Mouse (Mus musculus) embryonic facial prominence, embryonic 11.5 days (tissue): ENCODE results near the gene Ifrd2. TPM values are rescaled to one million over a fixed set of nuclear protein-coding genes. Genes with fewer than 3 reads are reported as not detected.
"Not testable (repeated sequence)": the region's sequence is repeated elsewhere in the genome, so short reads cannot be mapped to it uniquely, and the experiment has no call there.

Experiments
- ATAC-seq: fragments of 200-750 bp; cut with Nextera tagmentation; replicated peaks from 2 replicates; pipeline ENCODE4 v1.8.0; 2017; ENCODE audit warnings: low read depth; ENCODE audit not compliant: insufficient number of reproducible peaks, low FRiP score, low TSS enrichment
- DNase-seq: peaks from one replicate; pipeline ENCODE4 v3.0.0-alpha.2; 2015; ENCODE audit warnings: low spot score
- H3K27ac ChIP-seq: fragments of 300-500 bp; sonication (generic); replicated peaks from 2 replicates; pipeline ENCODE4 v1.5.1; 2014; ENCODE audit warnings: mild to moderate bottlenecking, low read depth, low read length, control low read depth
- H3K27me3 ChIP-seq: fragments of 300-500 bp; sonication (generic); 2 replicates; pipeline ENCODE4 v1.6.1; 2014; ENCODE audit warnings: mild to moderate bottlenecking, low read length, moderate library complexity, mixed read lengths; ENCODE audit not compliant: control insufficient read depth, insufficient read depth
- H3K36me3 ChIP-seq: fragments of 300-500 bp; sonication (generic); replicated peaks from 2 replicates; pipeline ENCODE4 v1.6.1; 2014; ENCODE audit warnings: low read depth, mild to moderate bottlenecking, low read length, moderate library complexity, mixed read lengths; ENCODE audit not compliant: control insufficient read depth, insufficient read depth
- H3K4me1 ChIP-seq: fragments of 300-500 bp; sonication (generic); 2 replicates; pipeline ENCODE4 v1.6.1; 2014; ENCODE audit warnings: low read length, mixed read lengths; ENCODE audit not compliant: control insufficient read depth, insufficient read depth
- H3K4me2 ChIP-seq: fragments of 300-500 bp; sonication (generic); 2 replicates; pipeline ENCODE4 v1.6.1; 2014; ENCODE audit warnings: low read depth, mild to moderate bottlenecking, control low read depth, low read length, moderate library complexity
- H3K4me3 ChIP-seq: fragments of 300-500 bp; sonication (generic); 2 replicates; pipeline ENCODE4 v1.5.1; 2014; ENCODE audit warnings: low read depth, low read length, control low read depth
- H3K9ac ChIP-seq: fragments of 300-500 bp; sonication (generic); replicated peaks from 2 replicates; pipeline ENCODE4 v1.6.1; 2014; ENCODE audit warnings: mild to moderate bottlenecking, control low read depth, low read length
- H3K9me3 ChIP-seq: fragments of 300-500 bp; sonication (generic); replicated peaks from 2 replicates; pipeline ENCODE4 v1.6.1; 2016; ENCODE audit warnings: mild to moderate bottlenecking, low read length, inconsistent platforms, mixed read lengths; ENCODE audit not compliant: control insufficient read depth
- WGBS: fragments of 180-500 bp; shearing (Covaris S2); extraction: QIAGEN DNeasy Blood & Tissue Kit; methylation state at CpG from one replicate; pipeline ENCODE4 v1.1.7; 2014; 5-methylcytosine and 5-hydroxymethylcytosine counted together
- polyA plus RNA-seq: library from polyadenylated mRNA; unstranded; fragments of >200 nt; fragmentation: Nextera tagmentation; extraction: Ambion mirVana; gene quantifications from 2 replicates; pipeline ENCODE4 v1.2.1, GENCODE M21; 2014

Gene Ifrd2
- polyA plus RNA-seq, 1 experiment from 2014 or later, result 42.3 TPM

GRCm38 (mm10) chr9:107571534-107572326, 15.7 kb upstream of the Ifrd2 start:
- DNase-seq (no peak), ATAC-seq (no peak)
- Histone ChIP-seq H3K4me3 (no peak overlapping the region; the same call in 1 of the 2 replicates), H3K27ac (no peak overlapping the region), H3K4me2 (no peak overlapping the region), H3K36me3 (peaks cover 7% of the 10 kb centered on the region), H3K9ac (no peak overlapping the region), H3K4me1 (0 out of 2 replicates have a peak, but pooled peaks cover 6% of the 10 kb centered on the region), H3K27me3 (no peaks in the 10 kb centered on the region), H3K9me3 (no peaks in the 10 kb centered on the region)
- WGBS, result 92% methylated on average over 22 of the region's 22 CpGs

GRCm38 (mm10) chr9:107572327-107572662, 15.1 kb upstream of the Ifrd2 start:
- WGBS, result 90% methylated on average over 2 of the region's 2 CpGs
- H3K4me3 ChIP-seq, result no peak overlapping the region; the same call in 1 of the 2 replicates
- H3K4me2 ChIP-seq, result no peak overlapping the region
- H3K9ac ChIP-seq, result no peak overlapping the region
- no peaks in the 10 kb centered on the region for H3K9me3 ChIP-seq
- H3K36me3 ChIP-seq, result peaks cover 7% of the 10 kb centered on the region
- H3K4me1 ChIP-seq, result 0 out of 2 replicates have a peak, but pooled peaks cover 6% of the 10 kb centered on the region
- no peak for ATAC-seq
- DNase-seq, result no peak
- no peak overlapping the region for H3K27ac ChIP-seq
- H3K27me3 ChIP-seq, result no peaks in the 10 kb centered on the region

DNA sequence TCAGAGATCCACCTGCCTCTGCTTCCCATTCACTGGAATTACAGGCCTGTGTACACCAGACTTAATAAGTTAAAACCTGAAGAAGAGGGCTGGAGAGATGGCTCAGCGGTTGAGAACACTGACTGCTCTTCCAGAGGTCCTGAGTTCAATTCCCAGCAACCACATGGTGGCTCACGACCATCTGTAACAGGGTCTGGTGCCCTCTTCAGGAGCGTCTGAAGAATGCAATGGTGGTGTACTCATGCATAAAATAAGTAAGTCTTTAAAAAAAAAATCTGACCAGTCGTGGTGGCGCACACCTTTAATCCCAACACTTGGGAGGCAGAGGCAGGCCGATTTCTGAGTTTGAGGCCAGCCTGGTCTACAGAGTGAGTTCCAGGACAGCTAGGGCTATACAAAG, 13.7 kb upstream of the Ifrd2 start:
- not testable (repeated sequence) for H3K4me3 ChIP-seq, H3K4me1 ChIP-seq, H3K4me2 ChIP-seq, DNase-seq, H3K27ac ChIP-seq, H3K36me3 ChIP-seq, H3K27me3 ChIP-seq, ATAC-seq, H3K9ac ChIP-seq, H3K9me3 ChIP-seq
- WGBS, result 83% methylated on average over 6 of the region's 6 CpGs

GRCm38 (mm10) chr9:107575579-107576356, 11.7 kb upstream of the Ifrd2 start:
- H3K27me3 ChIP-seq, result no peaks in the 10 kb centered on the region
- H3K4me3 ChIP-seq, result no peak overlapping the region
- no peak for ATAC-seq
- no peaks in the 10 kb centered on the region for H3K9me3 ChIP-seq
- H3K4me2 ChIP-seq, result no peak overlapping the region
- H3K27ac ChIP-seq, result no peak overlapping the region
- peak; percentile 44 for DNase-seq
- no peaks in the 10 kb centered on the region; the same call in 1 of the 2 replicates for H3K4me1 ChIP-seq
- 85% methylated on average over 14 of the region's 14 CpGs for WGBS
- no peak overlapping the region for H3K9ac ChIP-seq
- peaks cover 7% of the 10 kb centered on the region for H3K36me3 ChIP-seq

DNA sequence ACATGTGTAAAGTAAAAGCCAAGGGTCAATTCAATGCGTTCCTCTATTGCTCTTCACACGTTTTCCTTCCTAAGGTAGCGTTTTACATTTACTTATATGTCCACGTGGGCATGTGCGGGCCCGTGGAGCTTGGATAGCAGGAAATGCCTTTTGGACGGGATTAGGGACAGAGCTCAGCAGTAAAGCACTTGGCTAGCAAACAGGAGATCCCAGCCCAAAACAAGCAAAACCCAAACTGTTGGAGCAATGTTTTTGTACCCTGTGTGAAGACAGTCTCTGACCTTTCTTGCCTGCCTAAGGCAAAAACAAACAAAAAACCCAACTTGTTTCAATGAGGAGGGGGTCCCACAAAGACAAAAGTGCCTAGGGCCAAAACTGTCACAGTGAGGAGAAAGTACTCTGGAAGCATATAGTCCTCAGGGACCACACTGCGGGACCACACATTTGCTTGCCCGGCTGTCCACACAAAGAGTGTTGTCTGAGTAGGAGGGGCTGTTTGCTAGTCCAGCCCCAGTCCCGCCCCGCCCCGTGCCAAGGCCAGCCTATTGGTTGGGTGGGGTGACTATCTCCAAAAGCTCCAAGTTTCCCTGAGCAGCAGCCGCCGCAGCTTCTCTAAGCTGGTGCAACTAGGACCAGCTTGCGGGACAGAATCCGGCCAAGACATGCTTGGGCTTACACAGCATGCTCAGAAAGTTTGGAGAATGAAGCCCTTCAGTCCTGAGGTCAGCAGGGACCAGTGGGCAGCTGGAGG, 10.9 kb upstream of the Ifrd2 start, which contains the start of gene Hyal1:
Gene Hyal1 (plus strand): TSS at position 571 of the 751 bp plus-strand sequence.
- WGBS, result 19% methylated on average over 16 of the region's 16 CpGs
- Histone ChIP-seq H3K27ac (peak within 1 kb of the TSS; percentile 53), H3K4me3 (peak within 1 kb of the TSS; percentile 33), H3K4me1 (no peaks in the 10 kb centered on the region; the same call in 1 of the 2 replicates), H3K27me3 (no peaks in the 10 kb centered on the region), H3K9me3 (no peaks in the 10 kb centered on the region), H3K36me3 (peaks cover 7% of the 10 kb centered on the region), H3K4me2 (peak within 1 kb of the TSS; percentile 65), H3K9ac (peak within 1 kb of the TSS; percentile 63)
- ATAC-seq (peak; percentile 64), DNase-seq (peak; percentile 86)

DNA sequence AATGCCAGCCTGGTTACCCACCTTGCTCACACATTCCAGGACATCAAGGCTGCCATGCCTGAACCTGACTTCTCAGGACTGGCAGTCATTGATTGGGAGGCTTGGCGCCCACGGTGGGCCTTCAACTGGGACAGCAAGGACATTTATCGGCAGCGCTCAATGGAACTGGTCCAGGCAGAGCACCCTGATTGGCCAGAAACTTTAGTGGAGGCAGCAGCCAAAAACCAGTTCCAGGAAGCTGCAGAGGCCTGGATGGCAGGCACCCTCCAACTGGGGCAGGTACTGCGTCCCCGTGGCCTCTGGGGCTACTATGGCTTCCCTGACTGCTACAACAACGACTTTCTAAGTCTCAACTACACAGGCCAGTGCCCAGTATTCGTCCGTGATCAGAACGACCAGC, 9.6 kb upstream of the Ifrd2 start:
- no peak for ATAC-seq
- Histone ChIP-seq H3K27ac (no peak overlapping the region), H3K4me3 (no peak overlapping the region), H3K4me1 (no peaks in the 10 kb centered on the region; the same call in 1 of the 2 replicates), H3K36me3 (peaks cover 3% of the 10 kb centered on the region; the same call in 1 of the 2 replicates), H3K9me3 (no peaks in the 10 kb centered on the region), H3K9ac (no peak overlapping the region), H3K27me3 (no peaks in the 10 kb centered on the region), H3K4me2 (no peak overlapping the region)
- WGBS, result 93% methylated on average over 10 of the region's 10 CpGs
- DNase-seq, result no peak

- 77% methylated on average over 3 of the region's 3 CpGs for WGBS
- H3K4me1 ChIP-seq, result no peaks in the 10 kb centered on the region; the same call in 1 of the 2 replicates
- no peaks in the 10 kb centered on the region for H3K27me3 ChIP-seq
- no peak for ATAC-seq
- no peak within 1 kb of the TSS; the same call in 1 of the 2 replicates for H3K27ac ChIP-seq
- DNase-seq, result no peak
- H3K36me3 ChIP-seq, result peaks cover 3% of the 10 kb centered on the region; the same call in 1 of the 2 replicates
- H3K9ac ChIP-seq, result no peak within 1 kb of the TSS; the same call in 1 of the 2 replicates
- H3K9me3 ChIP-seq, result no peaks in the 10 kb centered on the region
- no peak within 1 kb of the TSS for H3K4me3 ChIP-seq
- H3K4me2 ChIP-seq, result no peak within 1 kb of the TSS
Observed at GRCm38 (mm10) chr9:107578587-107578986, 8.9 kb upstream of the Ifrd2 start, which contains the start of gene Naa80. Gene Naa80 (plus strand): TSS chr9:107578887.
